Mouse (Mus musculus) neural tube, embryonic 12.5 days (tissue): ENCODE measurements at regions not wholly inside any gene's neighbourhood (a gene's known extent, or its start where the extent isn't known, plus 50 kb on each side); places are given as distances from the start of the nearest gene placed in this dataset.

Source experiments
- ATAC-seq: fragments of 200-750 bp; cut with Nextera tagmentation; 2 replicates; pipeline ENCODE4 v1.8.0; 2017; ENCODE audit warnings: low read depth, mild to moderate bottlenecking, moderate TSS enrichment, moderate library complexity; ENCODE audit not compliant: low FRiP score
- H3K27ac ChIP-seq: fragments of 300-500 bp; sonication (generic); 2 replicates; pipeline ENCODE4 v1.5.1; 2016
- H3K27me3 ChIP-seq: fragments of 300-500 bp; sonication (generic); replicated peaks from 2 replicates; pipeline ENCODE4 v1.6.1; 2016; ENCODE audit warnings: mild to moderate bottlenecking
- H3K36me3 ChIP-seq: fragments of 300-500 bp; sonication (generic); 2 replicates; pipeline ENCODE4 v1.6.1; 2016; ENCODE audit warnings: mild to moderate bottlenecking
- H3K4me1 ChIP-seq: fragments of 300-500 bp; sonication (generic); 2 replicates; pipeline ENCODE4 v1.6.1; 2016
- H3K4me2 ChIP-seq: fragments of 300-500 bp; sonication (generic); replicated peaks from 2 replicates; pipeline ENCODE4 v1.6.1; 2016; ENCODE audit warnings: mild to moderate bottlenecking
- H3K4me3 ChIP-seq: fragments of 300-500 bp; sonication (generic); 2 replicates; pipeline ENCODE4 v1.5.1; 2016
- H3K9ac ChIP-seq: fragments of 300-500 bp; sonication (generic); 2 replicates; pipeline ENCODE4 v1.6.1; 2016; ENCODE audit warnings: mild to moderate bottlenecking
- H3K9me3 ChIP-seq: fragments of 300-500 bp; sonication (generic); 2 replicates; pipeline ENCODE4 v1.6.1; 2016; ENCODE audit warnings: mild to moderate bottlenecking
- WGBS: fragments of 180-500 bp; shearing (Covaris S2); methylation state at CpG from one replicate; pipeline ENCODE4 v1.1.7; 2016; 5-methylcytosine and 5-hydroxymethylcytosine counted together

GRCm38 (mm10) chr5:53329591-53329990, 62.7 kb downstream of the Smim20 start:
- no peak overlapping the region for H3K4me3 ChIP-seq
- H3K36me3 ChIP-seq = no peaks in the 10 kb centered on the region
- WGBS = 87% methylated on average over 2 of the region's 2 CpGs
- H3K9ac ChIP-seq = no peak overlapping the region
- no peak for ATAC-seq
- peaks cover 3% of the 10 kb centered on the region; the same call in 1 of the 2 replicates for H3K4me1 ChIP-seq
- no peaks in the 10 kb centered on the region for H3K27me3 ChIP-seq
- H3K4me2 ChIP-seq = no peak overlapping the region
- H3K9me3 ChIP-seq = no peaks in the 10 kb centered on the region
- H3K27ac ChIP-seq = no peak overlapping the region

DNA sequence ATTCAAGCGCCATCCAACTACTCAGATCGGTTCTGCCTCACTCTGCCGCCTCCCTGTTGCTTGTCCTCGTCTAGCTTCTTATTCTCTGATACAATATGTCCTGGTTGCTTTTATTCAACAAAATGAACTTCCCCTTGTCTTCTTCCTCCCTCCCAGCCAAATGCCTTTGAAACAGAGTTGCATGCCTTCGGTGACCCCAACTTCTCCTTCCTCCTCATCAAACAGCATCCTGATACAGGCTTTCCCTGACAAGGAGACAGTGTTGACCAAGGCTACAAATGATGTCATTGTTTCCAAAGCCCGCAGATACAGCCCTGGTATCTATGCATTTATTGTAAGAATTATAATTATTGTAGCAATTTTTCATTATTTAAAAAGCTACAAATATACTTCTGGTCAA, 69.8 kb downstream of the Smim20 start:
- Histone ChIP-seq H3K27ac (no peak overlapping the region), H3K9ac (no peak overlapping the region), H3K27me3 (no peaks in the 10 kb centered on the region), H3K4me3 (no peak overlapping the region), H3K36me3 (no peaks in the 10 kb centered on the region), H3K4me2 (no peak overlapping the region), H3K9me3 (no peaks in the 10 kb centered on the region), H3K4me1 (no peaks in the 10 kb centered on the region)
- WGBS = 83% methylated on average over 6 of the region's 6 CpGs
- no peak for ATAC-seq

DNA sequence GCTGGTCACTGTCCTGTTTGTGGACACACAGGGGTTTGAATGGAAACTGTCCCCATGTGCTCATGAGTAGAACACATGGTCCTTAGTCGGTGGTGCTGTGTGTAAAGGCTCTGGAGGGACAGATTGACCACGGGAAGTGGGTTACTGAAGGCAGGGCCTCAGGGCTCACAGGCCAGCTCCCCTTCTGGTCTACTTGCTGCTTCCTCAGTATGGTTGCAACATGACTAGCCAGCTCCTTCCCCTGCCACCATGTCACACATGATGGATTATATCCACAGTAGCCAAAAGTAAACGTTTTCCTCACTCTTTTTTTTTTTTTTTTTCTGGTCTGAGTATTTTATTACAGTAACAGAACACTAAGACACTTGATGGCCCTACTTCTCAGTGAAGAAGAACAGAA, 70.9 kb downstream of the Smim20 start:
- H3K4me3 ChIP-seq = no peak overlapping the region
- H3K27ac ChIP-seq = no peak overlapping the region
- no peaks in the 10 kb centered on the region for H3K36me3 ChIP-seq
- no peak overlapping the region for H3K4me2 ChIP-seq
- ATAC-seq = no peak
- H3K27me3 ChIP-seq = no peaks in the 10 kb centered on the region
- H3K4me1 ChIP-seq = no peaks in the 10 kb centered on the region
- no peak overlapping the region for H3K9ac ChIP-seq
- 54% methylated on average over 3 of the region's 3 CpGs for WGBS
- no peaks in the 10 kb centered on the region for H3K9me3 ChIP-seq

GRCm38 (mm10) chr5:53345164-53345563, 78.3 kb downstream of the Smim20 start:
- Histone ChIP-seq H3K4me3 (no peak overlapping the region), H3K9ac (no peak overlapping the region), H3K27me3 (no peaks in the 10 kb centered on the region), H3K9me3 (no peaks in the 10 kb centered on the region), H3K27ac (no peak overlapping the region), H3K4me1 (no peaks in the 10 kb centered on the region), H3K4me2 (no peak overlapping the region), H3K36me3 (no peaks in the 10 kb centered on the region)
- 85% methylated on average over 8 of the region's 8 CpGs for WGBS
- ATAC-seq = no peak

GRCm38 (mm10) chr5:53346028-53346427, 79.1 kb downstream of the Smim20 start:
- Histone ChIP-seq H3K36me3 (no peaks in the 10 kb centered on the region), H3K9me3 (no peaks in the 10 kb centered on the region), H3K4me1 (no peaks in the 10 kb centered on the region), H3K4me2 (no peak overlapping the region), H3K27me3 (no peaks in the 10 kb centered on the region), H3K27ac (no peak overlapping the region), H3K4me3 (no peak overlapping the region), H3K9ac (no peak overlapping the region)
- no peak for ATAC-seq
- 79% methylated on average over 8 of the region's 8 CpGs for WGBS

DNA sequence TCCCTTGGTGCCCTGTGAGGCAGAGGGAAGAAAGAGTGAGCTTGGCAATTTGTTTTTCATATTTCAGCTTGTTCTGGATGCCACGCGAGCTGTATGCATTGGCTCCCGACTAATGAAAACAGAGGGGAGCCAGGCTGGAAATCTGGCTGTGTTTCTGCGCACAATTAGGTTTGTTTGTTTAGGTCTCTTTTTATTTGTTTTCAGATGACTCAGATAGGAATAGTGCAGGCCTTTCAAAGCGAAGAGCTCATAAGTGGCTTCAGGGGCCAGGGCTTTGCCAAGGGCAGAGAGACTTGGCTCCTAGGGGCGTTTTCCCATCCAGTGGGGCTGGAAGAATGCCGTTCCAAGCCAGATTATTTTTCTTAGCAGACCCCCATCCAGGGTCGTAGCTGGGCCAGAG, 79.9 kb downstream of the Smim20 start:
- Histone ChIP-seq H3K27me3 (no peaks in the 10 kb centered on the region), H3K4me2 (no peak overlapping the region), H3K36me3 (no peaks in the 10 kb centered on the region), H3K4me3 (no peak overlapping the region), H3K27ac (no peak overlapping the region), H3K9ac (no peak overlapping the region), H3K4me1 (no peaks in the 10 kb centered on the region), H3K9me3 (no peaks in the 10 kb centered on the region)
- no peak for ATAC-seq
- 68% methylated on average over 8 of the region's 8 CpGs for WGBS

- Histone ChIP-seq H3K4me1 (no peaks in the 10 kb centered on the region; the same call in 1 of the 2 replicates), H3K27ac (no peak overlapping the region), H3K9ac (no peak overlapping the region), H3K27me3 (no peaks in the 10 kb centered on the region), H3K36me3 (no peaks in the 10 kb centered on the region), H3K9me3 (no peaks in the 10 kb centered on the region), H3K4me3 (no peak overlapping the region), H3K4me2 (no peak overlapping the region)
- no peak for ATAC-seq
- 52% methylated on average over 4 of the region's 4 CpGs for WGBS
These were observed 86.0 kb downstream of the Smim20 start for GRCm38 (mm10) chr5:53352852-53353251.

DNA sequence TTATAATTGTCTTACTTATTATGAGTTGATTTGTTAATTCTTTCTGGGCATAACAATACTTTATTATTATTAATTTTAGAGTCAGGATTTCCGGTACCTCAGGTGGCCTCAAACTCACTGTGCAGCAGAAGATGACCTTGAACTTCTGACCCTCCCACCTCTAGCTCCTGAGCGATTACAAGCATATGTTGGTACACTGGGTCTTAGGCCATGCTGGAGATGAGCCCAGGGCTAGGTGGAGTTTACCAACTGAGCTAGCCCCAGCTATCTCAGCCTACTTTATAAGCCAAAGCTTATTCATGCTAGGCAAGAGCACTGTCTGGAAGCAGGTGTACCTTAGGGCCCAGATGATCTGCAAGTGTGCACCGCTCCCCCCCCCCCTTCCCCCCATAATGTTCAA, 87.4 kb downstream of the Smim20 start:
- ATAC-seq = 0 out of 2 replicates have a peak, but pooled peaks have one; percentile 11
- Histone ChIP-seq H3K9me3 (no peaks in the 10 kb centered on the region), H3K4me3 (no peak overlapping the region), H3K27ac (no peak overlapping the region), H3K9ac (no peak overlapping the region), H3K4me1 (no peaks in the 10 kb centered on the region; the same call in 1 of the 2 replicates), H3K36me3 (no peaks in the 10 kb centered on the region), H3K4me2 (no peak overlapping the region), H3K27me3 (no peaks in the 10 kb centered on the region)
- 96% methylated on average over 3 of the region's 3 CpGs for WGBS

GRCm38 (mm10) chr5:53355069-53355468, 88.2 kb downstream of the Smim20 start:
- H3K36me3 ChIP-seq = no peaks in the 10 kb centered on the region
- H3K27ac ChIP-seq = no peak overlapping the region
- no peaks in the 10 kb centered on the region for H3K9me3 ChIP-seq
- H3K4me1 ChIP-seq = no peaks in the 10 kb centered on the region; the same call in 1 of the 2 replicates
- WGBS = under 1% methylated on average over 6 of the region's 6 CpGs
- no peak overlapping the region for H3K4me3 ChIP-seq
- H3K9ac ChIP-seq = no peak overlapping the region
- ATAC-seq = peak; percentile 91
- no peaks in the 10 kb centered on the region for H3K27me3 ChIP-seq
- peak overlapping the region; percentile 36 for H3K4me2 ChIP-seq

GRCm38 (mm10) chr5:53357086-53357608, 90.3 kb downstream of the Smim20 start:
- WGBS = 75% methylated on average over 7 of the region's 7 CpGs

DNA sequence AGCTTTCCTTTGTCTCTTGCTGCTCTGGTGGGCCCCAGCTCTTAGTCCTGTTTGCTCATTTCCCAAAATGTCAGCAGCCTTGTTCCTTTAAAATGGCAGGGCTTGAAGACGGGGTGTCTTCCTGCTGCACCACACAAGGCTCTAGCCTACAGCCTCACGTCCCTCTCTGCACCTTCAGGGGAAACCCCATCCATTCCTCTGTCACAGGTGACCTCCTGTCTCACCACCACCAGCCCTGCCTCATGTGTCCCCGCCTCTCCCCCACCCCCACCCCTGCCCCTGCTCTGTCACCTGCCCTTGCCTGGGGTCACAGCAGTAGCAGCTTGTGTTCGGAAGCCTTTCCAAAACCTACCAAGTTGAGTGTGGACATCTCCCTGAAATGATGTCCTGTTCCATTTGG, 91.3 kb downstream of the Smim20 start:
- no peak overlapping the region for H3K9ac ChIP-seq
- no peak for ATAC-seq
- H3K4me2 ChIP-seq = no peak overlapping the region
- no peaks in the 10 kb centered on the region for H3K36me3 ChIP-seq
- H3K27me3 ChIP-seq = no peaks in the 10 kb centered on the region
- H3K9me3 ChIP-seq = no peaks in the 10 kb centered on the region
- no peak overlapping the region for H3K27ac ChIP-seq
- no peaks in the 10 kb centered on the region; the same call in 1 of the 2 replicates for H3K4me1 ChIP-seq
- WGBS = 61% methylated on average over 4 of the region's 4 CpGs
- no peak overlapping the region for H3K4me3 ChIP-seq

More at GRCm38 (mm10) chr5:53357086-53357608, 90.3 kb downstream of the Smim20 start:
- Histone ChIP-seq H3K27me3 (no peaks in the 10 kb centered on the region), H3K9me3 (no peaks in the 10 kb centered on the region), H3K9ac (no peak overlapping the region), H3K36me3 (no peaks in the 10 kb centered on the region), H3K4me1 (no peaks in the 10 kb centered on the region; the same call in 1 of the 2 replicates), H3K4me3 (no peak overlapping the region), H3K4me2 (no peak overlapping the region), H3K27ac (no peak overlapping the region)
- ATAC-seq = no peak

GRCm38 (mm10) chr5:53359887-53360286, 93.0 kb downstream of the Smim20 start:
- 92% methylated on average over 12 of the region's 12 CpGs for WGBS
- H3K4me2 ChIP-seq = no peak overlapping the region

GRCm38 (mm10) chr5:53361295-53361694, 94.4 kb downstream of the Smim20 start:
- ATAC-seq = no peak
- Histone ChIP-seq H3K4me2 (no peak overlapping the region), H3K4me3 (no peak overlapping the region), H3K4me1 (no peaks in the 10 kb centered on the region), H3K9me3 (no peaks in the 10 kb centered on the region), H3K27ac (no peak overlapping the region), H3K36me3 (no peaks in the 10 kb centered on the region), H3K9ac (no peak overlapping the region), H3K27me3 (no peaks in the 10 kb centered on the region)
- 79% methylated on average over 6 of the region's 6 CpGs for WGBS

More at GRCm38 (mm10) chr5:53359887-53360286, 93.0 kb downstream of the Smim20 start:
- ATAC-seq = no peak
- no peak overlapping the region for H3K27ac ChIP-seq
- no peak overlapping the region for H3K9ac ChIP-seq
- no peaks in the 10 kb centered on the region for H3K9me3 ChIP-seq
- no peak overlapping the region for H3K4me3 ChIP-seq
- H3K27me3 ChIP-seq = no peaks in the 10 kb centered on the region
- H3K4me1 ChIP-seq = no peaks in the 10 kb centered on the region; the same call in 1 of the 2 replicates
- no peaks in the 10 kb centered on the region for H3K36me3 ChIP-seq
